Mouse (Mus musculus) midbrain, embryonic 12.5 days (tissue): ENCODE results near the gene Lhfp. TPM values are rescaled to one million over a fixed set of nuclear protein-coding genes. Genes with fewer than 3 reads are reported as not detected.

Experiments used
- ATAC-seq: fragments of 200-750 bp; cut with Nextera tagmentation; 2 replicates; pipeline ENCODE4 v1.8.0; 2017; ENCODE audit warnings: low read depth, moderate TSS enrichment, moderate library complexity; ENCODE audit not compliant: low FRiP score
- H3K27ac ChIP-seq: fragments of 300-500 bp; sonication (generic); replicated peaks from 2 replicates; pipeline ENCODE4 v1.5.1; 2016; ENCODE audit warnings: mild to moderate bottlenecking
- H3K27me3 ChIP-seq: fragments of 300-500 bp; sonication (generic); 2 replicates; pipeline ENCODE4 v1.6.1; 2016; ENCODE audit warnings: mild to moderate bottlenecking
- H3K36me3 ChIP-seq: fragments of 300-500 bp; sonication (generic); 2 replicates; pipeline ENCODE4 v1.6.1; 2016
- H3K4me1 ChIP-seq: fragments of 300-500 bp; sonication (generic); 2 replicates; pipeline ENCODE4 v1.6.1; 2016
- H3K4me2 ChIP-seq: fragments of 300-500 bp; sonication (generic); replicated peaks from 2 replicates; pipeline ENCODE4 v1.6.1; 2016; ENCODE audit warnings: mild to moderate bottlenecking, moderate library complexity
- H3K4me3 ChIP-seq: fragments of 300-500 bp; sonication (generic); 2 replicates; pipeline ENCODE4 v1.5.1; 2016; ENCODE audit warnings: mild to moderate bottlenecking
- H3K9ac ChIP-seq: fragments of 300-500 bp; sonication (generic); replicated peaks from 2 replicates; pipeline ENCODE4 v1.6.1; 2016; ENCODE audit warnings: mild to moderate bottlenecking, moderate library complexity
- H3K9me3 ChIP-seq: fragments of 300-500 bp; sonication (generic); 2 replicates; pipeline ENCODE4 v1.6.1; 2016; ENCODE audit warnings: mild to moderate bottlenecking
- WGBS: fragments of 180-500 bp; shearing (Covaris S2); methylation state at CpG from one replicate; pipeline ENCODE4 v1.1.7; 2016; 5-methylcytosine and 5-hydroxymethylcytosine counted together
- polyA plus RNA-seq: library from polyadenylated mRNA; unstranded; fragments of >200 nt; fragmentation: Nextera tagmentation; extraction: Ambion mirVana; gene quantifications from 2 replicates; pipeline ENCODE4 v1.2.1, GENCODE M21; 2016

Gene Lhfp
- polyA plus RNA-seq, 1 experiment from 2014 or later = 49.4 TPM

DNA sequence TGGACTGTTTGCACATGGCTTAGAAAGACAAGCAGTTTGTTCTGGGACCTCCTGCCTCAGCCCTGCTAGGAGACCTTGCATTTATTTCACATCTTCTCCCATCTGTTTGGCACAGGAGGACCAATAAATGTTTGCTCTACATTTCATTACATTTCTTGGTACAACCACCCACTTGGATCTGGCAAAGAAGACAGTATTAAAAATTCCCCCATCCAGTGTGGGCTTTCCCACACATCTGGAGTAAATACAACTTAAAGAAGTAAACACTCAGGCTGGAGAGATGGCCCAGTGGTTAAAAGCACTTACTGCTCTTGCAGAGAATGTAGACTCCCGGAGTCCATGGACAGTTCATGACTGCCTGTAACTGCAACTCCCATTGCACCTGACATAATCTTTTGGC is 250.6 kb downstream of the Lhfp start:
- Histone ChIP-seq H3K4me2 (no peak overlapping the region), H3K36me3 (no peaks in the 10 kb centered on the region), H3K27ac (no peak overlapping the region), H3K27me3 (no peaks in the 10 kb centered on the region), H3K4me1 (no peaks in the 10 kb centered on the region), H3K4me3 (no peak overlapping the region), H3K9me3 (no peaks in the 10 kb centered on the region), H3K9ac (no peak overlapping the region)
- no peak for ATAC-seq
- 84% methylated on average over 1 of the region's 1 CpGs for WGBS

DNA sequence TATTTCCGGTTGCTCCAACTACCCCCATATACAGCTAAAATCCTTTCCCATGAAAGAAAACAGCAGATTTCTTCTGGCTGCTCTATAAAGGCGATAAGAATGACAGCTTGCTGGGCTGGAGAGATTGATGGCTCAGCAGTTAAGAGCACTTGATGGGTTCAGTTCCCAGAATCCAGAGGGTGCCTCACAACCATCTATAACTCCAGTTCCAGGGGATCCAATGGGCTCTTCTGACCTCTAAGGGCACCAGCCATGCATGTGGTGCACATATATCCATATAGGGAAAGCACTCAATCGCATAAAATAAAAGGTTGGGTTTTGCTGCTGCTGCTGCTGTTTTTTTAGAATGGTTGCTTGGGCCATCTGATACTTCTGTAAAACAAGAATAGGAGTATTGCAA is 251.1 kb downstream of the Lhfp start:
- no peaks in the 10 kb centered on the region for H3K36me3 ChIP-seq
- no peak overlapping the region for H3K27ac ChIP-seq
- no peaks in the 10 kb centered on the region for H3K27me3 ChIP-seq
- WGBS = 85% methylated on average over 3 of the region's 3 CpGs
- no peak for ATAC-seq
- H3K4me2 ChIP-seq = no peak overlapping the region
- H3K9ac ChIP-seq = no peak overlapping the region
- no peaks in the 10 kb centered on the region for H3K9me3 ChIP-seq
- no peak overlapping the region for H3K4me3 ChIP-seq
- no peaks in the 10 kb centered on the region for H3K4me1 ChIP-seq

DNA sequence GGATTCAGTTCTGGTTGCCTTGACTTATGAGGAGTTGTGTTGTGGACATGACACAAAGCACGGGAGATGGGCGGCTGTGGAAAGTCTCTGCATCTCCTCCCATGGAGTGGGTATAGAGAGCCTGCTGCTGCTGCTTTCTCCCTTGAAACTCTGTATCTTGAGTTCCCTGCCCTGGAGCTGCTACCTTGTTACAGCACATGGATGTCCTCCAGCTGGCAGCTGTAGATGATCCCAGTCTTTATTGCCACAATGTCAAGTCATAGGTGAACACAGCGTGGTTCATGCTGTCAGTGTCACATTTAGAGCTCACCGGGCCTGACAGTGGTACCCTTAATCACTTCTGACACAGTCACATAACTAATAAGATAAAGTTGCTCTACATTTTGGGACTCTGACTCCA is 251.7 kb downstream of the Lhfp start:
- H3K36me3 ChIP-seq = no peaks in the 10 kb centered on the region
- no peaks in the 10 kb centered on the region for H3K9me3 ChIP-seq
- no peak overlapping the region for H3K9ac ChIP-seq
- no peak overlapping the region for H3K4me2 ChIP-seq
- no peak overlapping the region for H3K4me3 ChIP-seq
- ATAC-seq = no peak
- no peaks in the 10 kb centered on the region for H3K27me3 ChIP-seq
- 84% methylated on average over 4 of the region's 4 CpGs for WGBS
- H3K27ac ChIP-seq = no peak overlapping the region
- H3K4me1 ChIP-seq = no peaks in the 10 kb centered on the region

DNA sequence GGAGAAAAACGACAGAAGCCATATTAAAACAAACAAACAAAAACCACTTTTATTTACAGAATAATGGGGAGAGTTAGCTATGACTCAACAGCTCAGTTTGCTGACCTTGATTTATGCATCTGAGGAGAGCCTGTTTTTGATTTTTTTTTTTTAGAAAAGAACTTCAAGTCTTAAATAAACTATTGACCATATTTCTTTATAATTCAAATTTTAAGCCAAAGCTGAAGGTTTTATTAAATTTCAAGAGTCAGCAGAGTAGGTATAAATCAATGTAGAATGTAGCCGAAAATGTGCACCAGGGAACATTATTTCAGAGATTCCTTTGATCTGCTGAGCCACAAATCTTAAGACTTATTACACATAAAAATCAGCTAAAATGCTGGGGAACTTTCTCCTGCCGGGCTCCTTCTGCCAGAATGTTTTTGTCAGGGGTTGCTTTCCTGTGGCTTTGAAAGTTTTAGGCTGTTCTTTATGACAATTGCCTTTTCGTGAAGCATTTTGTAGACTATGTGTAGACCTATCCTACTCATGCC is 252.6 kb downstream of the Lhfp start:
- Histone ChIP-seq H3K27ac (no peak overlapping the region), H3K27me3 (no peaks in the 10 kb centered on the region), H3K4me1 (no peaks in the 10 kb centered on the region), H3K4me2 (no peak overlapping the region), H3K36me3 (no peaks in the 10 kb centered on the region), H3K9me3 (no peaks in the 10 kb centered on the region), H3K4me3 (no peak overlapping the region), H3K9ac (no peak overlapping the region)
- no peak for ATAC-seq
- WGBS = 81% methylated on average over 4 of the region's 4 CpGs

DNA sequence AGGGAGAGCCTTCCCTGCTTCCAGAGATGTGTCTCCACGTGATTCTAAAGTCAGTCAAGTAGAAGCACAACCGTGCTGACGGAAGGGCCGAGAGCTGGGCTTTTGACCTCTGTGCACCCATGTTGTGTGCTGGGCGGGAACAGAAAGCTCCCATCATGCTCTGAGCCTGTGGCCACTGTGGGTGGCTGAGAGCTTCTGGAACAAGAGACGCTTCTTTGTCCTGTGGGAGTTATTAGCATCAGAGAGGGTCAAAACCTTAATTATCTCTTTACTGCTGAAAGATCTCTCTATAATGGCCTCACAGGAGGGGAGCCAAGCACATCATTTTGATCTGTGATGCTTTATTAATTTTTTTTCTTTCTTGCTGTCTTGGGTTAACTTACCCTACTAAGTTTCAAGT is 253.5 kb downstream of the Lhfp start:
- Histone ChIP-seq H3K27ac (no peak overlapping the region), H3K36me3 (no peaks in the 10 kb centered on the region), H3K9me3 (no peaks in the 10 kb centered on the region), H3K9ac (no peak overlapping the region), H3K27me3 (no peaks in the 10 kb centered on the region), H3K4me2 (no peak overlapping the region), H3K4me1 (no peaks in the 10 kb centered on the region), H3K4me3 (no peak overlapping the region)
- ATAC-seq = no peak
- WGBS = 37% methylated on average over 6 of the region's 6 CpGs

DNA sequence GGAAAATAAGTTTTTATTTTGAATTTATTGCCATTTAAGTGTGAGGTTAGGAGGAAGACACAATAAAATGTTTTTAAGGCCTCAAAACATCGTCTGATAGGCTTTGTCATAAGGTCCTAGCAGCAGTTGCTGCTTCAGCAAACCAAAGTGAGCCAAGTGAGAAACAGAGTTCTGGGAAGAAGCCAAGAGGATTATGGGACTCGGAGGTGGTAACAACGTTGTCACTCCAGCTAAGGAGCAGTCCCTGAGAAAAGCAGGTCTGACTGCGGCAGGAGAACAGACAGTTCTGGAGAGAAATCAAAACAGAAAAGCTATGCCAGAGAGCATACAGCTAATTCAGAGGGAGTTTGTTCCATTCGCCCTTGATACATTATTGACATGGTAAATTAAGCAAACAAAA is 260.5 kb downstream of the Lhfp start:
- H3K9me3 ChIP-seq = 0 out of 2 replicates have a peak, but pooled peaks cover 5% of the 10 kb centered on the region
- no peak overlapping the region for H3K9ac ChIP-seq
- no peak for ATAC-seq
- 70% methylated on average over 5 of the region's 5 CpGs for WGBS
- no peak overlapping the region for H3K4me3 ChIP-seq
- H3K4me2 ChIP-seq = no peak overlapping the region
- no peaks in the 10 kb centered on the region for H3K27me3 ChIP-seq
- H3K27ac ChIP-seq = no peak overlapping the region
- H3K4me1 ChIP-seq = no peaks in the 10 kb centered on the region
- H3K36me3 ChIP-seq = no peaks in the 10 kb centered on the region

DNA sequence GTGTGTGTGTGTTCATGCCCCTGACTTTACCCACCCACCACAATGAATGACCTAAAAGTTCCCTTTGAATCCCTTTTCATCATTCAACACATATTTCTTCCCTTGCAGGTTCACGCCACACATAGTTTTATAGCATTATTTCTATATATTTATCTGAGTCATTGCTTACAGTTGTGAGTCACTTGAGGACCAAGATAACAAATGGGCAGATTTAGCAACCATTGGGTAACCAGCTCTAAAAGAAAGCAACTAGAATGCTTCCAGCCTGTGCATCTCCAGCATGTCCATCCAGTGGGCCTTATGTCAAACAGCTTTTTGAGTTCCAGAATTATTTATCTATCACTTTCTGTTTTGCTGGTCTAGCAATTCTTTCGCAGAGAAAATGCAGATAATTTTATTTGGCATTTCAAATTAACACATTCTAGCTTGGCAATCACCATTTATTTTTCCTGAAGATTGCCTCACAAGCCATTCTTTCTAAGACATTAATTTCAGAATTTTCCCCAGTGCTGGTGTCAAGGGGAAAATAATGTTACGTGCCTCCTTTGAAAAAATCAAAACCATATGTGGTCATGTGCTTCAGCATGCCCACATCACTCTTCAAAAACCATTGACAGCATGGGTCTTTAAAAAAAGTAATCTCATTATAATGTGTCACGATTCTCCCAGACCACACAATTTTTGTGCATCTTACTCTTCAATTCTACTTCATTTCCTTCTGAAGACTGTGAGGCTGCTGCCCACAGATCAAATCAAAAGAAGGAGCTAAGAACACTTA is 263.0 kb downstream of the Lhfp start:
- ATAC-seq = no peak
- H3K4me2 ChIP-seq = no peak overlapping the region
- no peak overlapping the region for H3K4me3 ChIP-seq
- H3K36me3 ChIP-seq = no peaks in the 10 kb centered on the region
- no peaks in the 10 kb centered on the region for H3K27me3 ChIP-seq
- no peaks in the 10 kb centered on the region for H3K4me1 ChIP-seq
- 68% methylated on average over 4 of the region's 4 CpGs for WGBS
- 0 out of 2 replicates have a peak, but pooled peaks cover 5% of the 10 kb centered on the region for H3K9me3 ChIP-seq
- H3K9ac ChIP-seq = no peak overlapping the region
- H3K27ac ChIP-seq = no peak overlapping the region

DNA sequence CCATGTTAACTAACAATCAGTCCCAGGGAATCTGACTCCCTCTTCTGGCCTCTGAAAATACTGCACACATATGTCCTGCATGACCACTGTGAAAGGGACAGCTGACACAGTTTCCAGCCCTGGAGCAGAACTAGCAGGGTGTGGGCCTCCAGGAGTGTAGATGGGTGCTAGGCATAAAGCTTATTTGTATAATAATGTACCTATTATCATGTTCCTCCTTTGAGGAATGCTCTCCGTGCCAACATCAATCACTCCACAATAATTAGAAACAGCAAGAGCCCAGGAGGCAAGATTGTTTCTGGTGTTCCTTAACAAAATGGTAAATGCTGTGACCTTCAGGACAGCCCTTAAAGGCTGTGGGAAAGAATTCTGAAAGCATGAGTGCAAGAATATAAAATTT is 264.5 kb downstream of the Lhfp start:
- no peaks in the 10 kb centered on the region for H3K27me3 ChIP-seq
- no peak for ATAC-seq
- 0 out of 2 replicates have a peak, but pooled peaks cover 5% of the 10 kb centered on the region for H3K9me3 ChIP-seq
- no peak overlapping the region for H3K9ac ChIP-seq
- 79% methylated on average over 1 of the region's 1 CpGs for WGBS
- no peak overlapping the region for H3K4me2 ChIP-seq
- H3K27ac ChIP-seq = no peak overlapping the region
- no peak overlapping the region for H3K4me3 ChIP-seq
- no peaks in the 10 kb centered on the region for H3K36me3 ChIP-seq
- no peaks in the 10 kb centered on the region for H3K4me1 ChIP-seq

DNA sequence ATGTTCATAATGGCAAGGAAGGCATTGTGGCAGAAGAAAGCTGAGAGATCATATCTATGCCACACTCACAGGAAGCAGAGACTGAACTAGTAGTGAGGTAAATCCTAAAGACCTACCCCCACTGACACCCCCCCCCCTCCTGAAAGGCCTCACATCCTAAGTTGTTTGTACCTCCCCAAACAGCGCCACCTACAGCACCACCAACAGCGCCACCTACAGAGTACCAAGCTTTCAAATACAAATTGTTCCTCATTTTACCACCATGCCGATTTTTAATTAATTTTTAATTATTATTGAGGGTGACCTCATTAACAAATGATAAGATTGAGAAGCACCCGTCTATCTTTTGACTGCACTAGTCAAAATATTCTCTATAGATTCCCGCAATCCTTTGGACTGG is 267.3 kb downstream of the Lhfp start:
- Histone ChIP-seq H3K4me3 (no peak overlapping the region), H3K36me3 (no peaks in the 10 kb centered on the region), H3K4me1 (no peaks in the 10 kb centered on the region), H3K4me2 (no peak overlapping the region), H3K9me3 (0 out of 2 replicates have a peak, but pooled peaks cover 5% of the 10 kb centered on the region), H3K27ac (no peak overlapping the region), H3K27me3 (no peaks in the 10 kb centered on the region), H3K9ac (no peak overlapping the region)
- no peak for ATAC-seq
- WGBS = 65% methylated on average over 5 of the region's 5 CpGs

DNA sequence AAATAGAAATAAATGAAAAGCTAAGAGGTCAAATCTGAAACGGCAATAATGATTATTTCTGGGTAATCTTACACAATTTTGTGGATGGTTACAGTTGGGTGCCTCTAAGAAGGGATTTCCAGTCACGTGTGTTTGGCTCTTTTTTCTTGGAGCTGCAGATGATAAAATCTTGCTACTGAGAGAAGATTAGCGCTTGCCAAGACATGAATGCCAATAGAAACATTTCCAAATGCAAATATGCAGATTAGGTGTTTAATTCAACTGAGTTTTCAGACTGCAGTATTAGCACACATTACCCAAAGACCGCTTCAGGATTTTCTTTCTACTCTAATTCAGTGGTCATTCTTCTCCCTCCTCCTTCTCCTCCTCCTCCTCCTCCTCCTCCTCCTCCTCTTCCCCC is 268.8 kb downstream of the Lhfp start:
- 55% methylated on average over 4 of the region's 4 CpGs for WGBS
- 0 out of 2 replicates have a peak, but pooled peaks cover 5% of the 10 kb centered on the region for H3K9me3 ChIP-seq
- H3K4me1 ChIP-seq = no peaks in the 10 kb centered on the region
- ATAC-seq = no peak
- no peaks in the 10 kb centered on the region for H3K36me3 ChIP-seq
- H3K9ac ChIP-seq = no peak overlapping the region
- H3K4me2 ChIP-seq = no peak overlapping the region
- no peak overlapping the region for H3K4me3 ChIP-seq
- no peaks in the 10 kb centered on the region for H3K27me3 ChIP-seq
- no peak overlapping the region for H3K27ac ChIP-seq

DNA sequence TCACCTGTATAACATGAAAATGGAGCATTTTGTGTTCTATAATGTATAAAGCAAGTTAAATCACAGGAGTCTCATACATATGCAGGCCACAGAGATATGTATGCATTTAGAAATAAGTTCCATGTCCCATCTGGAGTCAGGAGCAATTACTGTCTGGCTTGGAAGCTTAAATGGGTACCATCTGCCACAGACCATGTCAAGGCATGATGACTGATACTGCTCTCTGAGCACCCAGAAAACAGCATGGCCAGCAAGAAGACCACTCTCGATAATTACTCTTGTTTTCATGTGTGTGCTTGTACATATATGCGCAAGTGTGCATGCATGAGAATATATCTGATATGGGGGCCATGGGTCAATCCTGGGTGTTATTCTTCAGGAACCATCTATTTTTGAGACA is 269.3 kb downstream of the Lhfp start:
- Histone ChIP-seq H3K4me1 (no peaks in the 10 kb centered on the region), H3K27me3 (no peaks in the 10 kb centered on the region), H3K36me3 (no peaks in the 10 kb centered on the region), H3K27ac (no peak overlapping the region), H3K4me2 (no peak overlapping the region), H3K9ac (no peak overlapping the region), H3K4me3 (no peak overlapping the region), H3K9me3 (0 out of 2 replicates have a peak, but pooled peaks cover 5% of the 10 kb centered on the region)
- ATAC-seq = no peak
- 93% methylated on average over 2 of the region's 2 CpGs for WGBS
